Mouse (Mus musculus) c-Kit-positive CD71-negative TER-119-negative erythroid progenitor cells, embryonic 14.5 days (primary cell): ENCODE results near the gene Lrp2.
A peak's percentile ranks its signal among the peaks of the same experiment; 100 is the strongest.

Experiments used
- DNase-seq: peaks from one replicate; pipeline ENCODE4 v3.0.0-alpha.2; 2013; ENCODE audit warnings: low read depth

The Lrp2 gene

GRCm38 (mm10) chr2:69400866-69401604, 184.8 kb downstream of the Lrp2 start:
- no peak for DNase-seq

GRCm38 (mm10) chr2:69396760-69397435, 189.0 kb downstream of the Lrp2 start:
- no peak for DNase-seq

- DNase-seq = no peak
These were observed 190.1 kb downstream of the Lrp2 start for GRCm38 (mm10) chr2:69395597-69396248.

- no peak for DNase-seq
These were observed 191.9 kb downstream of the Lrp2 start for GRCm38 (mm10) chr2:69393947-69394346.

GRCm38 (mm10) chr2:69386118-69386871, 199.6 kb downstream of the Lrp2 start:
- no peak for DNase-seq

GRCm38 (mm10) chr2:69382838-69383237, 203.0 kb downstream of the Lrp2 start:
- no peak for DNase-seq

- no peak for DNase-seq
These were observed 204.1 kb downstream of the Lrp2 start for GRCm38 (mm10) chr2:69381740-69382139.

- DNase-seq = peak; percentile 68
These were observed 205.6 kb downstream of the Lrp2 start, which contains the start of gene Dhrs9 for GRCm38 (mm10) chr2:69380281-69380680. Gene Dhrs9, plus strand, starts transcription at chr2:69380445.

GRCm38 (mm10) chr2:69379801-69380200, 206.1 kb downstream of the Lrp2 start:
- DNase-seq = no peak

- DNase-seq = no peak
These were observed 209.1 kb downstream of the Lrp2 start for GRCm38 (mm10) chr2:69376780-69377179.
